Mouse (Mus musculus): ENCODE data around the gene Gm17402. TPM values are rescaled to one million over a fixed set of nuclear protein-coding genes. Genes with fewer than 3 reads are reported as not detected.

The Gm17402 gene
- not detected for total RNA-seq (2023)

GRCm38 (mm10) chr3:67375063-67375462 lies at the start of gene Gm17402:
Gm17402 (minus strand) TSS chr3:67375163.

GRCm38 (mm10) chr3:67373872-67374271 lies 1.1 kb downstream of the Gm17402 start, which contains the start of gene Mlf1:
Mlf1 (plus strand) TSS chr3:67374097.

Other genes with a start within 250 kb of the Gm17402 start
- gene Mlf1, start 1.1 kb downstream of the Gm17402 start, total RNA-seq (2023) = 1.1 TPM
- gene Gfm1, start 54.9 kb upstream of the Gm17402 start, total RNA-seq (2023) = 37.8 TPM
- 1.3 TPM for gene Lxn, start 88.8 kb upstream of the Gm17402 start, total RNA-seq (2023)
- gene Rarres1, start 140.4 kb upstream of the Gm17402 start, total RNA-seq (2023) = not detected
- gene Mfsd1, start 207.6 kb upstream of the Gm17402 start, total RNA-seq (2023) = 49.0 TPM